Mouse (Mus musculus) layer of hippocampus, postnatal 36 days (tissue): Measurements from ENCODE around the gene Snx5. TPM values are rescaled to one million over a fixed set of nuclear protein-coding genes. Genes with fewer than 3 reads are reported as not detected.

Experiments used
- DNase-seq, 2 experiments: peaks; one replicate each; pipeline ENCODE4 v3.0.0; 2022
- total RNA-seq, 2 experiments: library from RNA; stranded (reverse); gene quantifications; 2 replicates each; pipeline ENCODE4 v1.2.3; 2021

Snx5 gene
- 10 to 100 TPM; 68.7 to 69.4 TPM for total RNA-seq

- peak; percentile 95 to 96 for DNase-seq
Measured at GRCm38 (mm10) chr2:144270507-144271420, at the start of gene Snx5, which contains the start of gene Mgme1. Gene Snx5 (minus strand): TSS chr2:144270906. Gene Mgme1 (plus strand): TSS chr2:144270663.

GRCm38 (mm10) chr2:144311372-144311771 lies 40.7 kb upstream of the Snx5 start:
- DNase-seq: no peak

- DNase-seq: no peak
Measured at GRCm38 (mm10) chr2:144310273-144310672, 39.6 kb upstream of the Snx5 start.

- no peak for DNase-seq
Measured at GRCm38 (mm10) chr2:144308561-144308960, 37.9 kb upstream of the Snx5 start.

- DNase-seq: no peak
Measured at GRCm38 (mm10) chr2:144305721-144306294, 35.1 kb upstream of the Snx5 start.

GRCm38 (mm10) chr2:144301101-144301500 lies 30.4 kb upstream of the Snx5 start:
- no peak for DNase-seq

- no peak for DNase-seq
Measured at GRCm38 (mm10) chr2:144299749-144300669, 29.3 kb upstream of the Snx5 start.

GRCm38 (mm10) chr2:144295145-144295735 lies 24.5 kb upstream of the Snx5 start:
- no peak for DNase-seq

- peak; percentile 43 to 56 for DNase-seq
Measured at GRCm38 (mm10) chr2:144291600-144292305, 21.0 kb upstream of the Snx5 start.

- DNase-seq: no peak
Measured at GRCm38 (mm10) chr2:144290321-144290720, 19.6 kb upstream of the Snx5 start.

- DNase-seq: no peak
Measured at GRCm38 (mm10) chr2:144281417-144281816, 10.7 kb upstream of the Snx5 start.

- DNase-seq: no peak
Measured at GRCm38 (mm10) chr2:144280568-144280967, 9.9 kb upstream of the Snx5 start.

GRCm38 (mm10) chr2:144279742-144280141 lies 9.0 kb upstream of the Snx5 start:
- DNase-seq: no peak

GRCm38 (mm10) chr2:144276885-144277284 lies 6.2 kb upstream of the Snx5 start:
- DNase-seq: no peak

GRCm38 (mm10) chr2:144274741-144275140 lies 4.0 kb upstream of the Snx5 start:
- no peak for DNase-seq

- no peak for DNase-seq
Measured at GRCm38 (mm10) chr2:144272088-144272487, 1.4 kb upstream of the Snx5 start.

- DNase-seq: no peak
Measured at GRCm38 (mm10) chr2:144269679-144270475, 829 bp downstream of the Snx5 start.

GRCm38 (mm10) chr2:144269306-144269650 lies 1.4 kb downstream of the Snx5 start:
- DNase-seq: no peak

GRCm38 (mm10) chr2:144268446-144269305 lies 2.0 kb downstream of the Snx5 start:
- no peak for DNase-seq

- DNase-seq: no peak
Measured at GRCm38 (mm10) chr2:144267731-144268015, 3.0 kb downstream of the Snx5 start.
